Mouse (Mus musculus) CH12.LX (cell line): ENCODE measurements at regions not wholly inside any gene's neighbourhood (a gene's known extent, or its start where the extent isn't known, plus 50 kb on each side); places are given as distances from the start of the nearest gene placed in this dataset.

Experiments used
- DNase-seq: peaks from one replicate; pipeline ENCODE4 v3.0.0-alpha.2; 2013; ENCODE audit errors: extremely low read depth
- H3K27ac ChIP-seq: 2 replicates; pipeline ENCODE4 v1.5.1; 2012; ENCODE audit warnings: low read depth, mild to moderate bottlenecking, control low read depth, moderate library complexity; ENCODE audit not compliant: insufficient read depth
- H3K27me3 ChIP-seq: replicated peaks from 2 replicates; pipeline ENCODE3; 2012; ENCODE audit warnings: inconsistent platforms
- H3K36me3 ChIP-seq, 2 experiments: replicated peaks in 1 of 2; 2 replicates each; pipeline versions ENCODE3 to v1.6.1; 2012; ENCODE audit warnings: inconsistent platforms in 1 of 2, low read length in 1 of 2, mild to moderate bottlenecking in 1 of 2, mixed read lengths in 1 of 2, moderate library complexity in 1 of 2; ENCODE audit not compliant: control insufficient read depth in 1 of 2, insufficient read depth in 1 of 2
- H3K4me1 ChIP-seq, 2 experiments: 2 replicates each; pipeline ENCODE4 v1.6.1; 2012; ENCODE audit warnings: inconsistent platforms in 1 of 2, moderate library complexity in 1 of 2; ENCODE audit not compliant: insufficient read depth in 2 of 2, control insufficient read depth in 1 of 2
- H3K4me2 ChIP-seq: 2 replicates; pipeline ENCODE4 v1.6.1; 2012; ENCODE audit warnings: low read depth, mild to moderate bottlenecking, control low read depth; ENCODE audit not compliant: poor library complexity, insufficient read depth, severe bottlenecking
- H3K4me3 ChIP-seq, 3 experiments: fragments of 150-350 bp in 1 of 3; sonication (generic) in 1 of 3; replicated peaks in 1 of 3; 2 replicates each; pipeline versions ENCODE3 to v1.5.1; 2011 to 2012; ENCODE audit warnings: low read depth in 2 of 3, low read length in 2 of 3, mild to moderate bottlenecking in 2 of 3, moderate library complexity in 2 of 3, control low read depth in 1 of 3, improper control_type of control experiment in 1 of 3, inconsistent platforms in 1 of 3, mixed read lengths in 1 of 3; ENCODE audit not compliant: poor library complexity in 1 of 3
- H3K79me2 ChIP-seq: replicated peaks from 2 replicates; pipeline ENCODE4 v1.6.1; 2012; ENCODE audit warnings: mild to moderate bottlenecking, moderate library complexity; ENCODE audit not compliant: control insufficient read depth, poor library complexity, insufficient read depth, severe bottlenecking; ENCODE audit errors: extremely low read depth
- H3K9ac ChIP-seq: 2 replicates; pipeline ENCODE4 v1.6.1; 2012; ENCODE audit warnings: low read depth, mild to moderate bottlenecking, control low read depth, moderate library complexity; ENCODE audit not compliant: insufficient read depth
- H3K9me3 ChIP-seq: replicated peaks from 2 replicates; pipeline ENCODE3; 2012; ENCODE audit warnings: low read length, inconsistent platforms, mixed read lengths
- CHD1 ChIP-seq: IDR thresholded peaks from 2 replicates; pipeline ENCODE4 v1.6.1; 2012; ENCODE audit warnings: low read depth, low read length, improper control_type of control experiment, inconsistent platforms
- CHD2 ChIP-seq: IDR thresholded peaks from 2 replicates; pipeline ENCODE4 v1.6.1; 2011; ENCODE audit warnings: low read length, improper control_type of control experiment
- CTCF ChIP-seq, 2 experiments: IDR thresholded peaks in 1 of 2; conservative IDR thresholded peaks in 1 of 2; 2 replicates each; pipeline ENCODE4 v1.5.1; 2011 to 2012; ENCODE audit warnings: low read depth in 2 of 2, low read length in 2 of 2, improper control_type of control experiment in 1 of 2, inconsistent platforms in 1 of 2, mild to moderate bottlenecking in 1 of 2, moderate library complexity in 1 of 2
- EP300 ChIP-seq: IDR thresholded peaks from 2 replicates; pipeline ENCODE4 v1.6.1; 2011; ENCODE audit warnings: low read length, improper control_type of control experiment
- GABPA ChIP-seq: IDR thresholded peaks from 2 replicates; pipeline ENCODE4 v1.6.1; 2012; ENCODE audit warnings: low read depth, low read length, improper control_type of control experiment, inconsistent platforms; ENCODE audit not compliant: insufficient replicate concordance
- IRF4 ChIP-seq: IDR thresholded peaks from 2 replicates; pipeline ENCODE4 v1.6.1; 2014; ENCODE audit warnings: low read depth, mild to moderate bottlenecking, inconsistent platforms, low read length, improper control_type of control experiment
- JUND ChIP-seq: conservative IDR thresholded peaks from 2 replicates; pipeline ENCODE4 v1.6.1; 2011; ENCODE audit warnings: low read depth, low read length, improper control_type of control experiment
- MAZ ChIP-seq: IDR thresholded peaks from 2 replicates; pipeline ENCODE4 v1.6.1; 2012; ENCODE audit warnings: low read depth, mild to moderate bottlenecking, inconsistent platforms, low read length, improper control_type of control experiment, moderate library complexity
- MXI1 ChIP-seq: IDR thresholded peaks from 2 replicates; pipeline ENCODE4 v1.6.1; 2011; ENCODE audit warnings: mild to moderate bottlenecking, low read depth, low read length, improper control_type of control experiment
- MYC ChIP-seq: IDR thresholded peaks from 2 replicates; pipeline ENCODE4 v1.6.1; 2011; ENCODE audit warnings: low read depth, mild to moderate bottlenecking, improper control_type of control experiment, low read length
- NELFE ChIP-seq: IDR thresholded peaks from 2 replicates; pipeline ENCODE4 v1.6.1; 2011; ENCODE audit warnings: low read depth, low read length, improper control_type of control experiment
- NRF1 ChIP-seq: IDR thresholded peaks from 2 replicates; pipeline ENCODE4 v1.6.1; 2014; ENCODE audit warnings: low read depth, mild to moderate bottlenecking, inconsistent platforms, low read length, improper control_type of control experiment, moderate library complexity
- POLR2A ChIP-seq: IDR thresholded peaks from 2 replicates; pipeline ENCODE4 v1.6.1; 2011; ENCODE audit warnings: low read depth, mild to moderate bottlenecking, improper control_type of control experiment, low read length
- POLR2AphosphoS2 ChIP-seq: IDR thresholded peaks from 2 replicates; pipeline ENCODE4 v1.6.1; 2011; ENCODE audit warnings: low read depth, low read length, improper control_type of control experiment
- RAD21 ChIP-seq: IDR thresholded peaks from 2 replicates; pipeline ENCODE4 v1.6.1; 2011; ENCODE audit warnings: low read depth, mild to moderate bottlenecking, low read length, improper control_type of control experiment, moderate library complexity
- SMC3 ChIP-seq: IDR thresholded peaks from 2 replicates; pipeline ENCODE4 v1.6.1; 2011; ENCODE audit warnings: low read depth, low read length, improper control_type of control experiment
- USF1 ChIP-seq: IDR thresholded peaks from 2 replicates; pipeline ENCODE4 v1.6.1; 2014; ENCODE audit warnings: low read depth, mild to moderate bottlenecking, inconsistent platforms, low read length, improper control_type of control experiment
- USF2 ChIP-seq: conservative IDR thresholded peaks from 2 replicates; pipeline ENCODE4 v1.6.1; 2011; ENCODE audit warnings: low read depth, low read length, improper control_type of control experiment
- ZC3H11A ChIP-seq: IDR thresholded peaks from 2 replicates; pipeline ENCODE4 v1.6.1; 2012; ENCODE audit warnings: low read depth, mild to moderate bottlenecking, inconsistent platforms, low read length, improper control_type of control experiment
- ZKSCAN1 ChIP-seq: IDR thresholded peaks from 2 replicates; pipeline ENCODE4 v1.6.1; 2012; ENCODE audit warnings: low read depth, inconsistent platforms, low read length, improper control_type of control experiment, borderline replicate concordance
- dilution Hi-C: fragments of 300-500 bp; cut with MboI; formaldehyde crosslinking; loops from 2 replicates; pipeline ENCODE4 v1.14.3; 2020; ENCODE audit warnings: low sequenced_read_pairs; ENCODE audit not compliant: extremely low pct_unique_long_range_greater_than_20kb, extremely low pct_ligation_motif_present
- in situ Hi-C: fragments of 300-500 bp; cut with MboI; formaldehyde crosslinking; loops from 3 replicates; pipeline ENCODE4 v1.14.3; 2019; ENCODE audit warnings: low sequenced_read_pairs, low pct_ligation_motif_present, low pct_unique_long_range_greater_than_20kb, mixed read lengths

GRCm38 (mm10) chr16:71004211-71004610, 690.5 kb downstream of the Gbe1 start:
- Histone ChIP-seq H3K27ac (no peak overlapping the region), H3K79me2 (no peaks in the 10 kb centered on the region), H3K36me3 (no peaks in the 10 kb centered on the region), H3K27me3 (no peaks in the 10 kb centered on the region), H3K4me1 (no peaks in the 10 kb centered on the region), H3K9ac (no peak overlapping the region), H3K4me2 (no peak overlapping the region), H3K4me3 (no peak overlapping the region), H3K9me3 (peaks cover 49% of the 10 kb centered on the region)
- in situ Hi-C loops: no loop called here
- dilution Hi-C loops: no loop called here
- TF ChIP-seq MXI1: no peak
- TF ChIP-seq USF1: no peak
- no peak for TF ChIP-seq POLR2AphosphoS2
- TF ChIP-seq USF2: no peak
- no peak for TF ChIP-seq CHD2
- TF ChIP-seq CTCF (conservative IDR thresholded peaks at IDR 0.05 in 1 of 2, IDR thresholded peaks at IDR 0.05 in 1 of 2; ENCODE audit: low read depth in 2 of 2, low read length in 2 of 2): no peak
- TF ChIP-seq, all 38 proteins: peak for 0
- no peak for DNase-seq

DNA sequence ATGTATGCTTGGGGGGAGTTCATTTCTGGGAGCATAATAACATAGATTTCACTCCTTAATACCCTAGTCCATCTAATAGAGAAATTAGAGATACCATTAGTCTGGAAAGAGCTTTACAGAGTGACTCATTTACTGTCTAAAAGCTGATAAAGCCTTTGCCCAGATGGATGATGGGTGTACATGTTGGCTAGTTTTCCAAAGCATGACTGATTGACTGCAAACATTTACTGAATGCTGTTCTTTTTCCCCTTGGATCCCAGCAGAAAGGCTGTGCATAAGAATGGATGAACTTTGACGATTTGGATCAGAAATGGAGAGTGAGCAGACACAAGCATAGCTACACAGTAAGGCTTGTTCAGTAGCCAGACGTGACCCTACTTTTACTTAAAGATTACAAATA, 729.6 kb downstream of the Gbe1 start:
- dilution Hi-C loops (no loop called here), in situ Hi-C loops (no loop called here)
- Histone ChIP-seq H3K79me2 (no peaks in the 10 kb centered on the region), H3K27ac (no peak overlapping the region), H3K4me1 (no peaks in the 10 kb centered on the region), H3K4me3 (no peak overlapping the region), H3K9me3 (peaks cover 31% of the 10 kb centered on the region), H3K27me3 (no peaks in the 10 kb centered on the region), H3K36me3 (no peaks in the 10 kb centered on the region), H3K4me2 (no peak overlapping the region), H3K9ac (no peak overlapping the region)
- TF ChIP-seq GABPA (no peak), JUND (no peak), EP300 (no peak), IRF4 (no peak), MYC (no peak), RAD21 (no peak), CHD2 (no peak), SMC3 (no peak), NRF1 (no peak), ZC3H11A (no peak), CHD1 (no peak), ZKSCAN1 (no peak), USF2 (no peak), POLR2A (no peak), NELFE (no peak), POLR2AphosphoS2 (no peak), MAZ (no peak)
- no peak for DNase-seq
